Mouse (Mus musculus): ENCODE measurements at regions not wholly inside any gene's neighbourhood (a gene's known extent, or its start where the extent isn't known, plus 50 kb on each side); places are given as distances from the start of the nearest gene placed in this dataset.

DNA sequence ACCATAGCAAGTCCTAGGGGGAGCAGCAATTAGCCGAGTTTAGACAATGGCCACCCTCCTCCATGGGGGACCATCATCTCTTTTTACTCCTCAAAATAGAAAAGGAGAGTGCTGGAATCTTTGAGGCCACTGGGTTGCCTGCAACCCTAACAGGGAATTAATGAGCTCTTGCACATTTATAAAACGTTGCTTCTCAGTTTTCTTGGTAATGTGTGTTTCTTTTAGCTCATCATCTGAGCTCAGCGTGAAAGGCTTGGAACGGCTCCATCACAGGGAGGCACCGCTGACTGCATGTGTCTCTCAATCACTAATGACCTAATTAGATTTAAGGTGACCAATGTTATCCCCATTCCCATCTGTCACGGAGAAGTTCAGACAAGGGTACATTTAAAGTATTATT is 595.9 kb downstream of the Tmem132b start:
- in situ Hi-C loops (cut with MboI, MseI), result no loop called here

DNA sequence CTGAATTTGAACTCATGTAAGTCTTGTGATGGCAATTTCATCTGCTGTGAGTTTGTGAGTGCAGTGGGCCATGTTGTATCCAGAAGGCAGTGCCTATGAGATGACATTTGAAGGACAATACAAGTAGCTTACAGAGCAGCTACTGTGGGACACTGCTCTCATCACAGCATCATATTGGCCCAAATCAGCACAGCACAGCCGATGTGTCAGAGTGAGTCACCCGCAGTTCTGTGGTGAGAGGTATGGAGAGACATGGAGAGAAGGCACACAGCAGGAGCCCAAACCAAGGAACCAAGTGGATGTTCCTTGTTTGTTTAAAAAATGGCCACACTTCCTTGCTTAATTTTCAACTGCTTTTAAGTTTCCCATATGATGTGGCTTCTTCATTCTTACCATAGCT is 617.3 kb downstream of the Tmem132b start:
- in situ Hi-C loops (cut with MboI, MseI), result no loop called here

GRCm38 (mm10) chr5:126155216-126155880 is 623.8 kb downstream of the Tmem132b start:
- in situ Hi-C loops (cut with MboI, MseI), result no loop called here

DNA sequence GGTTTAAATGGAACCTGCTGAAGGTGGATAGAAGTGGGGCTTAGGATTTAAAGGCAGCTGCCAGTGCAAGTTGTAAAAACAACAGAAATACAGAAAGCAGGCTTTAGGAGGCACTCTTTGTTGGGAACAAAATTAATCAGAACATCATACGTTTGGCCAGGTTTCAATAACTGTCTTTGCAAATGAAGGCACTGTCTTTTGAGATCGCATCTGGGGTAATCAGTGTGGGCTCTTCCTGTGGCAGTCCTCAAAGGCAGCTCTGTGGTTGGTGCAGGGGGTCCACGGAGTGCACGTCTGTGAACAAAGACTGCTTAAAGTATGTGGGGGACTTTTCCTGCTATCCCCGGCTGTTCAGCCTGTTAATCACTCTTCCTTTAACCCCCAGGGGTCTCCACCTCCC is 654.5 kb downstream of the Tmem132b start:
- in situ Hi-C loops (cut with MboI, MseI), result no loop called here

DNA sequence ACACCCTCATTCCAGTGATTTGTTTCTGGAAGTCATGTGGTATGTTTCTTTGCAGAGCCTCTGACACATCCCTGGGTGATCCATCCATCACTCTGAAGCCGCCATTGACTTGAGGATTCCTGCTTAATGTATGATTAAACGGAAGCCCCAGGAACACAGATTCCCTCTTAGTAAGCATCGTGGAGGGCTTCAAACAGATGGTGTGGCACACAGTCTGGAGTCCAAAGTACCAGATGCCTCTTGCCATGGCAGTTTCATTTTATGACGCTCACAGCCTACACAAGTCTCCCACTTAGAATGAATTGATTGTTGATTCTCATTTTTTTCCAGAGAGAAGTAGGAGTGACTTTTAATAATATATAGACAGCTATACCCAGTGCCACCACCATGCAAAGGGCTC is 668.3 kb downstream of the Tmem132b start:
- in situ Hi-C loops (cut with MboI, MseI), result loop anchor here (10.0 kb wide), 1 partner anchor 335 kb away; no protein-coding TSS in a partner anchor

GRCm38 (mm10) chr5:126201535-126201934 is 670.0 kb downstream of the Tmem132b start:
- in situ Hi-C loops (cut with MboI, MseI), result loop anchor here (10.0 kb wide), 1 partner anchor 333 kb away; no protein-coding TSS in a partner anchor

- in situ Hi-C loops (cut with MboI, MseI), result loop anchor here (10.0 kb wide), 1 partner anchor 333 kb away; no protein-coding TSS in a partner anchor
Observed at GRCm38 (mm10) chr5:126201996-126202395, 670.4 kb downstream of the Tmem132b start.

GRCm38 (mm10) chr5:126217016-126217415 is 685.4 kb downstream of the Tmem132b start:
- in situ Hi-C loops (cut with MboI, MseI), result no loop called here

DNA sequence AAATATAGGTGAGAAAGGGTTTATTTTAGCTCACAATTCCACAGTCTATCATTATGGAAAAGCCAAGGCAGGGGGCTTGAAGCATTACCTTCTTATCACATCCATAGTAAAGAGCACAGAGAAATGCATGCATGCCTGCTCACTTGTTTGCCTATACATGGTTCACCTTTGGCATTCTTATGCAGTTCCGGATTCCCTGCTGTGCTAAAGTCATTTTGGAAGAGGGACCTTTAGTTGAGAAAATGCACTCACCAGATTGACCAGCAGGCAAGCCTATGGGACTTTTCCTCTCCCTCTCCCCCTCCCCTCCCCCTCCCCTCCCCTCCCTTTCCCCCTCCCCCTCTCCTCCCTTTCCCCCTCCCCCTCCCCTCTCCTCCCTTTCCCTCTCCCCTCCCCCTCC is 686.2 kb downstream of the Tmem132b start:
- in situ Hi-C loops (cut with MboI, MseI), result no loop called here

- in situ Hi-C loops (cut with MboI, MseI), result no loop called here
Observed at GRCm38 (mm10) chr5:126223696-126224095, 692.1 kb downstream of the Tmem132b start.

- in situ Hi-C loops (cut with MboI, MseI), result no loop called here
Observed at GRCm38 (mm10) chr5:126230768-126231167, 699.2 kb downstream of the Tmem132b start.

GRCm38 (mm10) chr5:126238071-126238470 is 706.5 kb downstream of the Tmem132b start:
- in situ Hi-C loops (cut with MboI, MseI), result no loop called here

- in situ Hi-C loops (cut with MboI, MseI), result no loop called here
Observed at GRCm38 (mm10) chr5:126245776-126246175, 714.2 kb downstream of the Tmem132b start.

DNA sequence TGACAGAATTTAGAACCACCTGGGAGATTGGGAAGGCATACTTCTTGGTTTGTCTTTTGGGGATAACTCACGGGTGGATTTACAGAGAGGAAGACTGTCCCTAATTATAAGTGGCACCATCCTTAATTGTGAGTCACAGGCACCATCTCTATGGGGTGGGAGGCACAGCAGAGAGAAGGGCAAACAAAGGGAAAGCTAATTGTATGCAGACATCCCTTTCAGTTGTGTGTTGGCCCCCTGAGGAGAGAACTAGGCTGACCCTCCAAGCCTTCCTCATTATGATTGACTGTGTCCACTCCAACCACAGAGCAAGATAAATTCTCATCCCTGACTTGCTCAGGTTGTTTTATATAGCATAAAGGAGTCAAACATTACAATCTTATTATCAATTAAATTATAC is 718.8 kb downstream of the Tmem132b start:
- in situ Hi-C loops (cut with MboI, MseI), result no loop called here

- in situ Hi-C loops (cut with MboI, MseI), result no loop called here
Observed at GRCm38 (mm10) chr5:126254661-126255060, 723.1 kb downstream of the Tmem132b start.

GRCm38 (mm10) chr5:126257860-126258259 is 726.3 kb downstream of the Tmem132b start:
- in situ Hi-C loops (cut with MboI, MseI), result no loop called here

DNA sequence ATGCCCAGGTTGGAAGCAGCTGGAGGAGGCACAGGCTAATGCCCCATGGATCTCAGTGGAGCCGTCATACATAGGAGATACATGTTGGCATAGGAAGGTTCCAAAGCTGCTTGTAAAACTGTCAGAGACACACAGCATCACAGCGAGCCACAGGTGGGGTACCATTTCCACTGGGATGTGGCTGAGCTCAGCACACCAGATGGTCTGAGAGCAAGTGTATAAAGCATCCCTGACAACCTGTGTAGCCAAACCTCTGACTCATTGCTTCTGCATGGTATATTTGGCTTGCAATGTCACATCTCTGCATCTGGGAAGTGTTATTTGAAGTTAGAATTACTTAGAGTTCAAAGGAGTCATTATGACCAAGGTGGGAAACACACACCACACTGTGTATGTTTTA is 734.9 kb downstream of the Tmem132b start:
- in situ Hi-C loops (cut with MboI, MseI), result no loop called here

DNA sequence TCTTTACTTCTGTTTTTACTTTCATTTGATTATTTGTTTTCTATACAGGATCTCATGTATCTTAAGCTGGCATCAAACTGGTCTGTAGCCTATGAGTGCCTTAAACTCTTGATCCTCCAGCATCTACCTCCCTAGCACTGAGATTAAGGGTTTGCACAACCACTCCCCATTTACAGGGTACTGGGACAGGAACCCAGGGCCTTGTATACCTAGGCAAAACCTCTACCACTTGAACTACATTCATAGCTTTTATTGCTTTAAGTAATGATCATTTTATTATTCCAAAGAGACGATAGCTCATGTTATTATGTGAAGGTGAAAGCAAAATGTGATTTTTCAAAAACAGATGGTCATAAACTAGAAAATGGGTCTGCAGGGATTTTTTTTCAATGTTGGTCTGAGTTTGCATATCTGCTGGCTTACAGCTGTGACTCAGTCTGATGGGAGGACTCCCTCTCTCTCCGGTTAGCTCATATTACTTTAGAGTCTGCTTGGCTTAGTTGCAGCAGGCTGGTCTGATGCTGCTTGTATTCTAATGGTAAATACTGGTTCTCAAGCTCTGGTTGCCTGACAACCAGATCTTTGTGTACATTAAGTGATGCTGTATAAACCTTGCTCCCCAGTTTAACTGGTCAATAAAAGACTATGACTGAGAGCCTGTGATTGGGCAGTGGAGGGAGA is 735.5 kb downstream of the Tmem132b start:
- in situ Hi-C loops (cut with MboI, MseI), result no loop called here

- in situ Hi-C loops (cut with MboI, MseI), result no loop called here
Observed at GRCm38 (mm10) chr5:126268592-126268991, 737.0 kb downstream of the Tmem132b start.

DNA sequence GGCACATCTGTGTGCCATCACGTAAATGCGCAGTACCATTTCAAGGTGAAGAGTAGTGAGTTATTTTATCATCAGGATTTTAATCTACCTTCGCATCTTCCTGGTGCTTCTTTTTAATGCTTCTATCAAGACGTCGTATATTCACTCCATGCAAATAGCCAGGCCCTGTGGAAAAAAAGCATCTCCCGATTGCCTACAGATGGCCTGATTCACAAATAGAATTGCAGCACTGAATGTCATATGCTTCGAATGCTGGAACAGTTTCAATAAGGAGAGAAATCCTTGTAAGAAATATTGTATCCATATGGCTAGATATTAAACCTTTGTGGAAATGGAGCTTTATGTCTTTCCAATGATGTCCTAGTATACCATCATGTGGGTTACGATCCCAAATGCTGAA is 742.7 kb downstream of the Tmem132b start:
- in situ Hi-C loops (cut with MboI, MseI), result no loop called here

GRCm38 (mm10) chr5:126281057-126281728 is 749.6 kb downstream of the Tmem132b start:
- in situ Hi-C loops (cut with MboI, MseI), result no loop called here

DNA sequence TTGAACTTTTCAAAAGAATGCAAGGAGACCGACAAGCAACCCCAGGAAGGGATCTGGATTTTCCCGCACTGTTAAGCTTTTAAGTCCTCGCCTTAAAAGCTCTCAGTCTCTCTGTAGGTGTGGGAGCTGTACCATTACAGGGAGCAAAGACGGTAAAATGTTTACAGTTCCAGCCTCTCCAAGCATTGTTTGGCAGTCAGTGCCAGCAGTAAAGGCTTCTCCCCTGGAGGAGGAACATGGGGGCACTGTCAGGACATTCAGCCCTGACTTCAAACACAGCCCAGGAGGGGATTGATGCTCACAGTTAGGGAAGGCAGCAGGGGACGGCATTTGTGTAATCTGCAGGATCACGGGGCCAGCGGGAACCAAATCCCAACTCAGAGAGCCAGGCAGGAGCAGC is 750.2 kb downstream of the Tmem132b start:
- in situ Hi-C loops (cut with MboI, MseI), result no loop called here

- in situ Hi-C loops (cut with MboI, MseI), result no loop called here
Observed at GRCm38 (mm10) chr5:126324847-126325246, 793.3 kb downstream of the Tmem132b start.
